Mouse (Mus musculus) heart, postnatal 0 days (tissue): ENCODE measurements around the gene Trim44.

Source experiments
- CTCF ChIP-seq: IDR thresholded peaks from 2 replicates; pipeline ENCODE4 v1.5.1; 2016; ENCODE audit warnings: antibody characterized with exemption, control low read depth, low read depth
- EP300 ChIP-seq: IDR thresholded peaks from 2 replicates; pipeline ENCODE4 v1.6.1; 2016; ENCODE audit warnings: antibody characterized with exemption, low read depth

DNA sequence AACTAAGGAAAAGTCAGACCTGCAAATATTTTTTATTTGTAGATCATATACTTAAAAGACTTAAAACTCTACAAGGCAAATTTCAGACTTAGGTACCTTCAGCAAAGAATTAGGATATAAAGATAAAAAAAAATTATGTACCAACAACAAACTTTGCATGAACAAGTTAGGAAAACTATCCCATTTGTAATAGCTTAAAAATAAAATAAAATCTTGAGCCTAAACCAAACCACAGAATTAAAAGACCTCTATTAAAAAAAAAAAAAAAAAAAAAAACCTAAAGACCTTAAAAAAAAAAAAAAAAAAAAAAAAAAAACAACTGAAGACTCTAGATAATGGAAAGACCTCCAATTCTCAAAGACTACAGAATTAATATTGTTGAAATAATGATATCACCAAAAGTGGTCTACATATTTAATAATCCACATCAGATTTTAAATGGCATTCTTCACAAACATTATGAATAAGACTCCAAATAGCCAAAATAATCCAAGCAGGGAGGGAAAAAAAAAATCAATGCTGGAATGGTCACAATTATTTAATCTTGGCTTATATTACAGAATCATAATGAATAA lies 22.2 kb downstream of the Trim44 start:
- TF ChIP-seq CTCF (no peak), EP300 (no peak)
